Mouse (Mus musculus) liver, embryonic 14.5 days (tissue): Measurements from ENCODE around the gene Bcl7b.

ENCODE experiments used
- CTCF ChIP-seq: IDR thresholded peaks from 2 replicates; pipeline ENCODE4 v1.5.1; 2016; ENCODE audit warnings: antibody characterized with exemption, low read depth, control low read depth
- EP300 ChIP-seq: IDR thresholded peaks from 2 replicates; pipeline ENCODE4 v1.6.1; 2016; ENCODE audit warnings: antibody characterized with exemption, low read depth

- TF ChIP-seq EP300 (no peak), CTCF (no peak)
These were observed 48.8 kb downstream of the Bcl7b start for GRCm38 (mm10) chr5:135216871-135217270.
